Mouse (Mus musculus): Measurements from ENCODE around the gene Phldb2. TPM values are rescaled to one million over a fixed set of nuclear protein-coding genes. Genes with fewer than 3 reads are reported as not detected.

Phldb2 gene
- polyA plus RNA-seq, 1 experiment from 2014 or later = 24.3 TPM

GRCm38 (mm10) chr16:45960978-45961377 is 7.6 kb upstream of the Phldb2 start:
- 81% methylated on average over 3 of the region's 3 CpGs for WGBS

GRCm38 (mm10) chr16:45956390-45956950 is 3.1 kb upstream of the Phldb2 start:
- no peaks in the 10 kb centered on the region for H3K27me3 ChIP-seq (replicated peaks; ENCODE audit: control insufficient read depth, insufficient read depth, low read length)
- ATAC-seq (replicated peaks; ENCODE audit: low FRiP score) = no peak
- H3K36me3 ChIP-seq (ENCODE audit: control insufficient read depth, insufficient read depth, low read length) = no peaks in the 10 kb centered on the region
- H3K4me1 ChIP-seq (replicated peaks; ENCODE audit: control insufficient read depth, insufficient read depth, low read length) = no peaks in the 10 kb centered on the region
- H3K27ac ChIP-seq (ENCODE audit: low read depth, low read length) = no peak overlapping the region
- no peak overlapping the region for H3K4me2 ChIP-seq
- DNase-seq (ENCODE audit: low spot score) = no peak
- 75% methylated on average over 4 of the region's 4 CpGs for WGBS
- no peaks in the 10 kb centered on the region for H3K9me3 ChIP-seq (ENCODE audit: control insufficient read depth, low read length)
- no peak overlapping the region for H3K9ac ChIP-seq (ENCODE audit: low read depth, low read length)
- H3K4me3 ChIP-seq (ENCODE audit: low read depth, low read length) = no peak overlapping the region

More at GRCm38 (mm10) chr16:45960978-45961377, 7.6 kb upstream of the Phldb2 start:
- DNase-seq (ENCODE audit: low spot score) (no peak), ATAC-seq (replicated peaks; ENCODE audit: low FRiP score) (no peak)
- Histone ChIP-seq H3K27me3 (replicated peaks; ENCODE audit: control insufficient read depth, insufficient read depth, low read length) (no peaks in the 10 kb centered on the region), H3K4me2 (no peak overlapping the region), H3K27ac (ENCODE audit: low read depth, low read length) (no peak overlapping the region), H3K36me3 (ENCODE audit: control insufficient read depth, insufficient read depth, low read length) (no peaks in the 10 kb centered on the region), H3K9me3 (ENCODE audit: control insufficient read depth, low read length) (no peaks in the 10 kb centered on the region), H3K4me3 (ENCODE audit: low read depth, low read length) (no peak overlapping the region), H3K9ac (ENCODE audit: low read depth, low read length) (no peak overlapping the region), H3K4me1 (replicated peaks; ENCODE audit: control insufficient read depth, insufficient read depth, low read length) (no peaks in the 10 kb centered on the region)

GRCm38 (mm10) chr16:45952501-45952900 is 897 bp downstream of the Phldb2 start:
- DNase-seq (ENCODE audit: low spot score) (no peak), ATAC-seq (replicated peaks; ENCODE audit: low FRiP score) (0 out of 2 replicates have a peak, but pooled peaks have one; percentile 31)
- no peaks in the 10 kb centered on the region for H3K27me3 ChIP-seq (replicated peaks; ENCODE audit: control insufficient read depth, insufficient read depth, low read length)
- no peaks in the 10 kb centered on the region for H3K9me3 ChIP-seq (ENCODE audit: control insufficient read depth, low read length)
- H3K4me2 ChIP-seq = peak overlapping the region; percentile 48
- H3K36me3 ChIP-seq (ENCODE audit: control insufficient read depth, insufficient read depth, low read length) = no peaks in the 10 kb centered on the region
- WGBS = 34% methylated on average over 5 of the region's 5 CpGs
- no peak overlapping the region; the same call in 1 of the 2 replicates for H3K4me3 ChIP-seq (ENCODE audit: low read depth, low read length)
- no peak overlapping the region for H3K27ac ChIP-seq (ENCODE audit: low read depth, low read length)
- H3K9ac ChIP-seq (ENCODE audit: low read depth, low read length) = no peak overlapping the region
- H3K4me1 ChIP-seq (replicated peaks; ENCODE audit: control insufficient read depth, insufficient read depth, low read length) = no peaks in the 10 kb centered on the region

GRCm38 (mm10) chr16:45952035-45952434 is 1.4 kb downstream of the Phldb2 start:
- Histone ChIP-seq H3K36me3 (ENCODE audit: control insufficient read depth, insufficient read depth, low read length) (no peaks in the 10 kb centered on the region), H3K4me3 (ENCODE audit: low read depth, low read length) (peak overlapping the region; percentile 21; the same call in 1 of the 2 replicates), H3K9ac (ENCODE audit: low read depth, low read length) (no peak overlapping the region), H3K27ac (ENCODE audit: low read depth, low read length) (peak overlapping the region; percentile 25), H3K27me3 (replicated peaks; ENCODE audit: control insufficient read depth, insufficient read depth, low read length) (no peaks in the 10 kb centered on the region), H3K9me3 (ENCODE audit: control insufficient read depth, low read length) (no peaks in the 10 kb centered on the region), H3K4me2 (peak overlapping the region; percentile 48), H3K4me1 (replicated peaks; ENCODE audit: control insufficient read depth, insufficient read depth, low read length) (no peaks in the 10 kb centered on the region)
- no peak for ATAC-seq (replicated peaks; ENCODE audit: low FRiP score)
- DNase-seq (ENCODE audit: low spot score) = no peak
- WGBS = 47% methylated on average over 2 of the region's 2 CpGs

- ATAC-seq (replicated peaks; ENCODE audit: low FRiP score) = no peak
- H3K4me1 ChIP-seq (replicated peaks; ENCODE audit: control insufficient read depth, insufficient read depth, low read length) = no peaks in the 10 kb centered on the region
- no peak overlapping the region for H3K4me3 ChIP-seq (ENCODE audit: low read depth, low read length)
- H3K9ac ChIP-seq (ENCODE audit: low read depth, low read length) = no peak overlapping the region
- H3K36me3 ChIP-seq (ENCODE audit: control insufficient read depth, insufficient read depth, low read length) = no peaks in the 10 kb centered on the region
- no peak for DNase-seq (ENCODE audit: low spot score)
- WGBS = 83% methylated on average over 2 of the region's 2 CpGs
- no peak overlapping the region for H3K4me2 ChIP-seq
- no peak overlapping the region for H3K27ac ChIP-seq (ENCODE audit: low read depth, low read length)
- H3K27me3 ChIP-seq (replicated peaks; ENCODE audit: control insufficient read depth, insufficient read depth, low read length) = no peaks in the 10 kb centered on the region
- no peaks in the 10 kb centered on the region for H3K9me3 ChIP-seq (ENCODE audit: control insufficient read depth, low read length)
Observed at GRCm38 (mm10) chr16:45946335-45946734, 7.1 kb downstream of the Phldb2 start.

- Histone ChIP-seq H3K27ac (ENCODE audit: low read depth, low read length) (no peak overlapping the region), H3K4me3 (ENCODE audit: low read depth, low read length) (no peak overlapping the region), H3K4me2 (no peak overlapping the region), H3K27me3 (replicated peaks; ENCODE audit: control insufficient read depth, insufficient read depth, low read length) (no peaks in the 10 kb centered on the region), H3K9me3 (ENCODE audit: control insufficient read depth, low read length) (no peaks in the 10 kb centered on the region), H3K36me3 (ENCODE audit: control insufficient read depth, insufficient read depth, low read length) (no peaks in the 10 kb centered on the region), H3K9ac (ENCODE audit: low read depth, low read length) (no peak overlapping the region), H3K4me1 (replicated peaks; ENCODE audit: control insufficient read depth, insufficient read depth, low read length) (no peaks in the 10 kb centered on the region)
- DNase-seq (ENCODE audit: low spot score) (no peak), ATAC-seq (replicated peaks; ENCODE audit: low FRiP score) (no peak)
- 88% methylated on average over 5 of the region's 5 CpGs for WGBS
Observed at GRCm38 (mm10) chr16:45945649-45946048, 7.7 kb downstream of the Phldb2 start.

GRCm38 (mm10) chr16:45945174-45945631 is 8.2 kb downstream of the Phldb2 start:
- H3K4me3 ChIP-seq (ENCODE audit: low read depth, low read length) = no peak overlapping the region
- WGBS = 62% methylated on average over 11 of the region's 11 CpGs

GRCm38 (mm10) chr16:45942169-45942891 is 11.1 kb downstream of the Phldb2 start:
- H3K4me1 ChIP-seq (replicated peaks; ENCODE audit: control insufficient read depth, insufficient read depth, low read length) = no peaks in the 10 kb centered on the region
- no peak overlapping the region for H3K9ac ChIP-seq (ENCODE audit: low read depth, low read length)
- DNase-seq (ENCODE audit: low spot score) (no peak), ATAC-seq (replicated peaks; ENCODE audit: low FRiP score) (no peak)
- no peak overlapping the region for H3K4me3 ChIP-seq (ENCODE audit: low read depth, low read length)
- WGBS = 63% methylated on average over 8 of the region's 8 CpGs
- H3K27ac ChIP-seq (ENCODE audit: low read depth, low read length) = no peak overlapping the region
- no peak overlapping the region for H3K4me2 ChIP-seq
- no peaks in the 10 kb centered on the region for H3K9me3 ChIP-seq (ENCODE audit: control insufficient read depth, low read length)
- H3K36me3 ChIP-seq (ENCODE audit: control insufficient read depth, insufficient read depth, low read length) = no peaks in the 10 kb centered on the region
- no peaks in the 10 kb centered on the region for H3K27me3 ChIP-seq (replicated peaks; ENCODE audit: control insufficient read depth, insufficient read depth, low read length)

More at GRCm38 (mm10) chr16:45945174-45945631, 8.2 kb downstream of the Phldb2 start:
- no peak for DNase-seq (ENCODE audit: low spot score)
- no peak overlapping the region for H3K9ac ChIP-seq (ENCODE audit: low read depth, low read length)
- no peaks in the 10 kb centered on the region for H3K27me3 ChIP-seq (replicated peaks; ENCODE audit: control insufficient read depth, insufficient read depth, low read length)
- no peaks in the 10 kb centered on the region for H3K36me3 ChIP-seq (ENCODE audit: control insufficient read depth, insufficient read depth, low read length)
- H3K4me2 ChIP-seq = no peak overlapping the region
- H3K9me3 ChIP-seq (ENCODE audit: control insufficient read depth, low read length) = no peaks in the 10 kb centered on the region
- H3K4me1 ChIP-seq (replicated peaks; ENCODE audit: control insufficient read depth, insufficient read depth, low read length) = no peaks in the 10 kb centered on the region
- H3K27ac ChIP-seq (ENCODE audit: low read depth, low read length) = no peak overlapping the region
- no peak for ATAC-seq (replicated peaks; ENCODE audit: low FRiP score)

GRCm38 (mm10) chr16:45940701-45941100 is 12.7 kb downstream of the Phldb2 start:
- DNase-seq (ENCODE audit: low spot score) (no peak), ATAC-seq (replicated peaks; ENCODE audit: low FRiP score) (no peak)
- 77% methylated on average over 2 of the region's 2 CpGs for WGBS

More at GRCm38 (mm10) chr16:45940701-45941100, 12.7 kb downstream of the Phldb2 start:
- H3K27me3 ChIP-seq (replicated peaks; ENCODE audit: control insufficient read depth, insufficient read depth, low read length) = no peaks in the 10 kb centered on the region
- H3K4me2 ChIP-seq = no peak overlapping the region
- no peaks in the 10 kb centered on the region for H3K4me1 ChIP-seq (replicated peaks; ENCODE audit: control insufficient read depth, insufficient read depth, low read length)
- H3K4me3 ChIP-seq (ENCODE audit: low read depth, low read length) = no peak overlapping the region
- no peak overlapping the region for H3K27ac ChIP-seq (ENCODE audit: low read depth, low read length)
- H3K36me3 ChIP-seq (ENCODE audit: control insufficient read depth, insufficient read depth, low read length) = no peaks in the 10 kb centered on the region
- no peak overlapping the region for H3K9ac ChIP-seq (ENCODE audit: low read depth, low read length)
- H3K9me3 ChIP-seq (ENCODE audit: control insufficient read depth, low read length) = no peaks in the 10 kb centered on the region

All from liver, embryonic 11.5 days (tissue).